Mouse (Mus musculus): ENCODE data around the gene Gm32802. TPM values are rescaled to one million over a fixed set of nuclear protein-coding genes. Genes with fewer than 3 reads are reported as not detected.
"Not testable (repeated sequence)": the region's sequence is repeated elsewhere in the genome, so short reads cannot be mapped to it uniquely, and the experiment has no call there.

The Gm32802 gene
- polyA plus RNA-seq, 1 experiment from 2014 or later: not detected

GRCm38 (mm10) chr10:118294938-118295337, 36.5 kb downstream of the Gm32802 start, which contains the start of gene Iltifb:
TSS of gene Iltifb (minus strand) at chr10:118295038.
- no peaks in the 10 kb centered on the region for H3K9me3 ChIP-seq (replicated peaks)
- WGBS: 92% methylated on average over 6 of the region's 6 CpGs
- no peak within 1 kb of the TSS for H3K4me3 ChIP-seq (replicated peaks)
- no peak within 1 kb of the TSS for H3K4me2 ChIP-seq (replicated peaks)
- no peak for ATAC-seq (ENCODE audit: insufficient number of reproducible peaks, low FRiP score, low TSS enrichment, low read depth)
- H3K36me3 ChIP-seq: no peaks in the 10 kb centered on the region
- H3K27me3 ChIP-seq: no peaks in the 10 kb centered on the region
- no peak within 1 kb of the TSS for H3K27ac ChIP-seq (replicated peaks)
- no peak within 1 kb of the TSS for H3K9ac ChIP-seq
- no peaks in the 10 kb centered on the region for H3K4me1 ChIP-seq

GRCm38 (mm10) chr10:118302133-118302532, 43.6 kb downstream of the Gm32802 start:
- not testable (repeated sequence) for H3K36me3 ChIP-seq; H3K9ac ChIP-seq; ATAC-seq (ENCODE audit: insufficient number of reproducible peaks, low FRiP score, low TSS enrichment, low read depth); H3K4me1 ChIP-seq; H3K4me2 ChIP-seq (replicated peaks); H3K27me3 ChIP-seq; H3K9me3 ChIP-seq (replicated peaks); H3K27ac ChIP-seq (replicated peaks); H3K4me3 ChIP-seq (replicated peaks)
- WGBS: 26% methylated on average over 2 of the region's 2 CpGs

Other genes starting within 250 kb of the Gm32802 start
- 32.6 and 42.1 TPM in 2 replicates for gene Mdm1, start 116.9 kb upstream of the Gm32802 start, polyA plus RNA-seq (2015; fragmentation: Nextera tagmentation; extraction: Ambion mirVana)
- gene Il22, start 53.7 kb upstream of the Gm32802 start, polyA plus RNA-seq (2015; fragmentation: Nextera tagmentation; extraction: Ambion mirVana): not detected in 2 replicates
- not detected in 2 replicates for gene Gm32717, start 17.9 kb upstream of the Gm32802 start, polyA plus RNA-seq (2015; fragmentation: Nextera tagmentation; extraction: Ambion mirVana)
- gene Iltifb, start 36.4 kb downstream of the Gm32802 start, polyA plus RNA-seq (2015; fragmentation: Nextera tagmentation; extraction: Ambion mirVana): not detected in 2 replicates
- not detected in 2 replicates for gene Gm9040, start 68.3 kb downstream of the Gm32802 start, polyA plus RNA-seq (2015; fragmentation: Nextera tagmentation; extraction: Ambion mirVana)
- not detected in 2 replicates for gene Gm9044, start 73.7 kb downstream of the Gm32802 start, polyA plus RNA-seq (2015; fragmentation: Nextera tagmentation; extraction: Ambion mirVana)
- gene Gm9045, start 79.1 kb downstream of the Gm32802 start, polyA plus RNA-seq (2015; fragmentation: Nextera tagmentation; extraction: Ambion mirVana): 0.18 TPM in 1 of 2 replicates, not detected in the other
- gene Gm9046, start 84.6 kb downstream of the Gm32802 start, polyA plus RNA-seq (2015; fragmentation: Nextera tagmentation; extraction: Ambion mirVana): not detected in 2 replicates
- gene Gm9048, start 90.0 kb downstream of the Gm32802 start, polyA plus RNA-seq (2015; fragmentation: Nextera tagmentation; extraction: Ambion mirVana): not detected in 2 replicates
- gene Gm9049, start 95.4 kb downstream of the Gm32802 start, polyA plus RNA-seq (2015; fragmentation: Nextera tagmentation; extraction: Ambion mirVana): 0.18 TPM in 1 of 2 replicates, not detected in the other
- not detected in 2 replicates for gene Ifng, start 182.4 kb downstream of the Gm32802 start, polyA plus RNA-seq (2015; fragmentation: Nextera tagmentation; extraction: Ambion mirVana)